9 mouse cellular contexts compared by ENCODE assay signal in the genomic region with DNA sequence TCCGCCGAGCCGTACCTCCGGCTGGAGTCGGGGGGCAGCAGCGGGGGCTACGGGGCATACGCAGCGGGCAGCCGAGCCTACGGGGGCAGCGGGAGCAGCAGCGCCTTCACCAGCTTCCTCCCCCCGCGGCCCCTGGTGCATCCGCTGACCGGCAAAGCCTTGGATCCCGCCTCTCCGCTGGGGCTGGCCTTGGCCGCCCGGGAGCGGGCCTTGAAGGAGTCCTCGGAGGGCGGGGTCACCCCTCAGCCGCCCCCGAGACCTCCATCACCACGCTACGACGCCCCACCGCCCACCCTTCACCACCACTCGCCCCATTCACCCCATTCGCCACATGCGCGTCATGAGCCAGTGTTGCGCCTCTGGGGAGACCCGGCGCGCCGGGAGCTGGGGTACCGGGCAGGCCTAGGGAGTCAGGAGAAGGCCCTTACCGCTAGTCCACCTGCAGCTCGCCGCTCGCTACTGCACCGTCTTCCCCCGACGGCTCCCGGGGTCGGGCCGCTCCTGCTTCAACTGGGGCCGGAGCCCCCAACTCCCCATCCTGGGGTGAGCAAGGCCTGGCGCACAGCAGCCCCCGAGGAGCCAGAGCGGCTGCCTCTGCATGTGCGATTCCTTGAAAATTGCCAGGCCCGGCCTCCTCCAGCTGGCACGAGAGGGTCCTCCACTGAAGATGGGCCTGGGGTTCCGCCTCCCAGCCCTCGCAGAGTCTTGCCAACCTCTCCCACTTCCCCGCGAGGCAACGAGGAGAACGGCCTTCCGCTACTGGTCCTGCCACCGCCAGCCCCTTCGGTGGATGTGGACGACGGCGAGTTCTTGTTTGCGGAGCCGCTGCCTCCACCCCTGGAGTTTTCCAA. TPM values are rescaled to one million over a fixed set of nuclear protein-coding genes. Genes with fewer than 3 reads are reported as not detected.
A peak's percentile ranks its signal among the peaks of the same experiment; 100 is the strongest.
DNase-seq lines count a peak whose midpoint lies in the region; ATAC-seq and TF ChIP-seq lines count a peak whose summit lies in the region.
"Had no signal": no experiment of that assay in that cellular context is flagged by ENCODE, and none has a peak within 500 bp of the region (broad histone marks: within the 10 kb centered on the region; RNA-seq: fewer than 3 reads in every experiment).

No protein-coding gene starts in this region.

- no peak for ATAC-seq in lung, embryonic 14.5 days (ENCODE audit: insufficient read depth)
- ATAC-seq in hindbrain, embryonic 12.5 days (ENCODE audit: low FRiP score): no peak
- no peak for ATAC-seq in neural tube, embryonic 11.5 days (ENCODE audit: insufficient read depth, low FRiP score, low TSS enrichment)

- peaks cover 7% of the 10 kb centered on the region for H3K4me1 ChIP-seq in lung, embryonic 14.5 days (ENCODE audit: insufficient read depth)
- H3K4me1 ChIP-seq in hindbrain, embryonic 12.5 days: peaks cover 64% of the 10 kb centered on the region
- peaks cover 20% of the 10 kb centered on the region for H3K4me1 ChIP-seq in neural tube, embryonic 11.5 days (ENCODE audit: control insufficient read depth, insufficient read depth, low read length)

- 2% methylated on average over 71 of the region's 71 CpGs for WGBS in lung, embryonic 14.5 days
- WGBS in hindbrain, embryonic 12.5 days: 3% methylated on average over 68 of the region's 71 CpGs
- 3% methylated on average over 68 of the region's 71 CpGs for WGBS in neural tube, embryonic 11.5 days

- no peak overlapping the region for H3K9ac ChIP-seq in lung, embryonic 14.5 days
- peak overlapping the region; percentile 29 for H3K9ac ChIP-seq in hindbrain, embryonic 12.5 days
- no peak overlapping the region; the same call in 1 of the 2 replicates for H3K9ac ChIP-seq in neural tube, embryonic 11.5 days (ENCODE audit: low read length)
- H3K9ac ChIP-seq: liver, embryonic 13.5 days had no signal

- H3K4me2 ChIP-seq in lung, embryonic 14.5 days: peak overlapping the region; percentile 38
- peak overlapping the region; percentile 28 for H3K4me2 ChIP-seq in hindbrain, embryonic 12.5 days (replicated peaks)
- H3K4me2 ChIP-seq in neural tube, embryonic 11.5 days (ENCODE audit: low read depth): no peak overlapping the region
- H3K4me2 ChIP-seq: liver, embryonic 13.5 days had no signal

- no peak overlapping the region for H3K27ac ChIP-seq in lung, embryonic 14.5 days (ENCODE audit: low read depth)
- no peak overlapping the region for H3K27ac ChIP-seq in hindbrain, embryonic 12.5 days
- H3K27ac ChIP-seq in neural tube, embryonic 11.5 days (ENCODE audit: low read depth, low read length): no peak overlapping the region
- H3K27ac ChIP-seq: liver, embryonic 13.5 days had no signal

- peak overlapping the region; percentile 7; the same call in 1 of the 2 replicates for H3K4me3 ChIP-seq in lung, embryonic 14.5 days (ENCODE audit: low read depth, low read length)
- H3K4me3 ChIP-seq in hindbrain, embryonic 12.5 days: peak overlapping the region; percentile 15
- H3K4me3 ChIP-seq in neural tube, embryonic 11.5 days (ENCODE audit: low read depth, low read length): peak overlapping the region; percentile 12; the same call in 1 of the 2 replicates
- H3K4me3 ChIP-seq: liver, embryonic 13.5 days had no signal

- TF ChIP-seq CTCF in lung, embryonic 14.5 days (IDR thresholded peaks at IDR 0.05; ENCODE audit: low read depth): no peak

- H3K36me3 ChIP-seq in lung, embryonic 14.5 days (ENCODE audit: insufficient read depth): no peaks in the 10 kb centered on the region
- H3K36me3 ChIP-seq in hindbrain, embryonic 12.5 days: 0 out of 2 replicates have a peak, but pooled peaks cover 4% of the 10 kb centered on the region
- H3K36me3 ChIP-seq in neural tube, embryonic 11.5 days (ENCODE audit: control insufficient read depth, insufficient read depth, low read length): no peaks in the 10 kb centered on the region
- H3K36me3 ChIP-seq: liver, embryonic 13.5 days had no signal

- DNase-seq in cerebellum, adult 9-11 months: peak; percentile 60
- no peak for DNase-seq in cerebellum, adult 11 months
- DNase-seq in lung, embryonic 14.5 days: no peak
- no peak for DNase-seq in lung, adult 18-20 months
- no peak for DNase-seq in neural tube, embryonic 11.5 days (ENCODE audit: low spot score)
- no peak for DNase-seq in frontal cortex, postnatal 25 days (ENCODE audit: low spot score in 2 of 2)
- no peak for DNase-seq in kidney, postnatal 36 days
- DNase-seq: liver, embryonic 13.5 days had no signal

- H3K27me3 ChIP-seq in lung, embryonic 14.5 days (ENCODE audit: insufficient read depth, low read length): peaks cover 76% of the 10 kb centered on the region
- H3K27me3 ChIP-seq in hindbrain, embryonic 12.5 days: peaks cover 94% of the 10 kb centered on the region
- H3K27me3 ChIP-seq in neural tube, embryonic 11.5 days (ENCODE audit: control insufficient read depth, insufficient read depth, low read length): peaks cover 80% of the 10 kb centered on the region

- no peaks in the 10 kb centered on the region for H3K9me3 ChIP-seq in lung, embryonic 14.5 days (ENCODE audit: low read depth, low read length)
- no peaks in the 10 kb centered on the region for H3K9me3 ChIP-seq in hindbrain, embryonic 12.5 days (replicated peaks)
- H3K9me3 ChIP-seq in neural tube, embryonic 11.5 days (ENCODE audit: control insufficient read depth, low read length): no peaks in the 10 kb centered on the region
- H3K9me3 ChIP-seq: liver, embryonic 13.5 days had no signal

RNA-seq across cellular contexts. Expression of a gene that starts 30.9 kb away (rescaled TPM):
- polyA plus RNA-seq in lung, embryonic 14.5 days (2014; fragmentation: Nextera tagmentation; extraction: Ambion mirVana): 2.0 and 2.9 TPM in 2 replicates
- polyA plus RNA-seq in hindbrain, embryonic 12.5 days (2016; fragmentation: Nextera tagmentation; extraction: Ambion mirVana): 6.8 and 7.5 TPM in 2 replicates
- polyA plus RNA-seq in neural tube, embryonic 11.5 days (2014; fragmentation: Nextera tagmentation; extraction: Ambion mirVana): 2.9 and 3.7 TPM in 2 replicates

RNA-seq across cellular contexts. Expression of a gene that starts 32.6 kb away (rescaled TPM):
- 0.71 and 1.2 TPM in 2 replicates for polyA plus RNA-seq in lung, embryonic 14.5 days (2014; fragmentation: Nextera tagmentation; extraction: Ambion mirVana)
- 1.1 and 1.9 TPM in 2 replicates for polyA plus RNA-seq in hindbrain, embryonic 12.5 days (2016; fragmentation: Nextera tagmentation; extraction: Ambion mirVana)
- 1.0 and 1.1 TPM in 2 replicates for polyA plus RNA-seq in neural tube, embryonic 11.5 days (2014; fragmentation: Nextera tagmentation; extraction: Ambion mirVana)

RNA-seq across cellular contexts. Expression of a gene that starts 42.9 kb away (rescaled TPM):
- 1.3 and 1.6 TPM in 2 replicates for polyA plus RNA-seq in lung, embryonic 14.5 days (2014; fragmentation: Nextera tagmentation; extraction: Ambion mirVana)
- 12.5 and 12.8 TPM in 2 replicates for polyA plus RNA-seq in hindbrain, embryonic 12.5 days (2016; fragmentation: Nextera tagmentation; extraction: Ambion mirVana)
- 4.6 and 4.7 TPM in 2 replicates for polyA plus RNA-seq in neural tube, embryonic 11.5 days (2014; fragmentation: Nextera tagmentation; extraction: Ambion mirVana)

RNA-seq across cellular contexts. Expression of a gene that starts 46.3 kb away (rescaled TPM):
- 1.8 TPM in 2 replicates for polyA plus RNA-seq in lung, embryonic 14.5 days (2014; fragmentation: Nextera tagmentation; extraction: Ambion mirVana)
- polyA plus RNA-seq in hindbrain, embryonic 12.5 days (2016; fragmentation: Nextera tagmentation; extraction: Ambion mirVana): 2.0 and 2.9 TPM in 2 replicates
- polyA plus RNA-seq in neural tube, embryonic 11.5 days (2014; fragmentation: Nextera tagmentation; extraction: Ambion mirVana): 1.9 and 2.4 TPM in 2 replicates
